Mouse (Mus musculus) spleen, adult 2 months (tissue): Measurements from ENCODE around the gene E2f2. TPM values are rescaled to one million over a fixed set of nuclear protein-coding genes. Genes with fewer than 3 reads are reported as not detected.

Source experiments
- DNase-seq, 2 experiments: peaks; one replicate each; pipeline versions ENCODE4 v3.0.0 to v3.0.0-alpha.2; 2012 to 2021; ENCODE audit warnings: low spot score in 2 of 2, low read depth in 1 of 2
- H3K27ac ChIP-seq: fragments of 200-500 bp; 2 replicates; pipeline ENCODE4 v1.5.1; 2012; ENCODE audit warnings: low read length, inconsistent platforms; ENCODE audit not compliant: insufficient read depth
- H3K27me3 ChIP-seq: fragments of 200-500 bp; 2 replicates; pipeline ENCODE4 v1.6.1; 2012; ENCODE audit warnings: mild to moderate bottlenecking, moderate library complexity, low read length, inconsistent platforms; ENCODE audit not compliant: control insufficient read depth, insufficient read depth
- H3K36me3 ChIP-seq: fragments of 200-500 bp; 2 replicates; pipeline ENCODE4 v1.6.1; 2012; ENCODE audit warnings: mild to moderate bottlenecking, low read length, inconsistent platforms; ENCODE audit not compliant: control insufficient read depth, insufficient read depth
- H3K4me1 ChIP-seq: fragments of 200-500 bp; 2 replicates; pipeline ENCODE4 v1.6.1; 2011; ENCODE audit warnings: inconsistent platforms; ENCODE audit not compliant: control insufficient read depth, insufficient read depth, insufficient read length
- H3K4me3 ChIP-seq: fragments of 200-500 bp; 2 replicates; pipeline ENCODE4 v1.5.1; 2011; ENCODE audit warnings: mild to moderate bottlenecking, inconsistent platforms; ENCODE audit not compliant: insufficient read depth, insufficient read length; ENCODE audit errors: extremely low read depth
- CTCF ChIP-seq: fragments of 200-500 bp; IDR thresholded peaks from 2 replicates; pipeline ENCODE4 v1.5.1; 2011; ENCODE audit warnings: mild to moderate bottlenecking, inconsistent platforms; ENCODE audit not compliant: insufficient read depth, insufficient read length, insufficient replicate concordance; ENCODE audit errors: extremely low read depth
- POLR2A ChIP-seq: fragments of 200-500 bp; IDR thresholded peaks from 2 replicates; pipeline ENCODE4 v1.6.1; 2011; ENCODE audit warnings: low read depth, low read length, inconsistent platforms
- WGBS: fragments of 180-500 bp; shearing (Covaris S2); methylation state at CpG from one replicate; pipeline ENCODE4 v1.1.7; 2018; 5-methylcytosine and 5-hydroxymethylcytosine counted together
- polyA plus RNA-seq: library from polyadenylated mRNA; depleted of rRNA; stranded (reverse); fragments of >200 nt; gene quantifications from 2 replicates; pipeline ENCODE4 v1.2.3, GENCODE M21; 2012

E2f2 gene
- polyA plus RNA-seq, 1 experiment, result 32.1 TPM

- Histone ChIP-seq H3K36me3 (no peaks in the 10 kb centered on the region), H3K27me3 (no peaks in the 10 kb centered on the region), H3K4me3 (no peak overlapping the region), H3K27ac (no peak overlapping the region), H3K4me1 (no peaks in the 10 kb centered on the region)
- 3% methylated on average over 11 of the region's 11 CpGs for WGBS
- peak; percentile 64 to 85 for DNase-seq
- no peak for TF ChIP-seq POLR2A
- peak; percentile 98 for TF ChIP-seq CTCF
These were observed 8.7 kb upstream of the E2f2 start for GRCm38 (mm10) chr4:136163448-136163847.

GRCm38 (mm10) chr4:136164981-136165380 is 7.2 kb upstream of the E2f2 start:
- Histone ChIP-seq H3K36me3 (no peaks in the 10 kb centered on the region), H3K4me3 (no peak overlapping the region), H3K4me1 (no peaks in the 10 kb centered on the region), H3K27ac (no peak overlapping the region), H3K27me3 (no peaks in the 10 kb centered on the region)
- TF ChIP-seq POLR2A, result no peak
- no peak for DNase-seq
- WGBS, result 91% methylated on average over 8 of the region's 8 CpGs

GRCm38 (mm10) chr4:136167701-136168100 is 4.5 kb upstream of the E2f2 start:
- H3K36me3 ChIP-seq, result no peaks in the 10 kb centered on the region
- H3K4me3 ChIP-seq, result no peak overlapping the region
- DNase-seq, result no peak
- 91% methylated on average over 3 of the region's 3 CpGs for WGBS
- TF ChIP-seq CTCF (no peak), POLR2A (no peak)
- no peaks in the 10 kb centered on the region for H3K27me3 ChIP-seq
- no peaks in the 10 kb centered on the region for H3K4me1 ChIP-seq
- no peak overlapping the region for H3K27ac ChIP-seq

DNA sequence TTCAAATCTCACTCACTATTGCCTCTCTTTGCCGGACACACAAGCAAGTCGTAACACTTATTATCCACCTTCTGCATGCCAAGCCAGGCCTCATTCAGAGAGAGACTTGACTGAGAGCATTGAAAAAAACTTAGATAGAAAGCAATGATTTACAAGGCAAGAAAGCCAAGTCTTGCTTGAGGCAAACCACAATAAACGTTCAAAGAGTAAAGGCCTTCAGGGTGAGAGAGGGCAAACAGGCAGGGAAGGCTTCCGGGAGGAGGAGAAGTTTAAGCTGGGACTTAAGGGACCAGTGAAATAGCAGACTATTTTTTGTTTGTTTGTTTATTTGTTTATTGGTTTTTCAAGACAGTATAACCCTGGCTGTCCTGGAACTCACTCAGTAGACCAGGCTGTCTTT is 1.8 kb upstream of the E2f2 start:
- no peak for DNase-seq
- WGBS, result 75% methylated on average over 4 of the region's 4 CpGs
- TF ChIP-seq CTCF (no peak), POLR2A (no peak)
- H3K36me3 ChIP-seq, result no peaks in the 10 kb centered on the region
- peaks cover 18% of the 10 kb centered on the region; the same call in 1 of the 2 replicates for H3K4me1 ChIP-seq
- no peak overlapping the region for H3K27ac ChIP-seq
- no peak overlapping the region for H3K4me3 ChIP-seq
- no peaks in the 10 kb centered on the region for H3K27me3 ChIP-seq

- no peak for DNase-seq
- Histone ChIP-seq H3K27ac (no peak overlapping the region), H3K27me3 (no peaks in the 10 kb centered on the region), H3K4me1 (peaks cover 25% of the 10 kb centered on the region; the same call in 1 of the 2 replicates), H3K4me3 (no peak overlapping the region), H3K36me3 (no peaks in the 10 kb centered on the region)
- TF ChIP-seq CTCF, result no peak
- TF ChIP-seq POLR2A, result no peak
- 54% methylated on average over 12 of the region's 12 CpGs for WGBS
These were observed 739 bp upstream of the E2f2 start for GRCm38 (mm10) chr4:136171455-136171854.

GRCm38 (mm10) chr4:136172542-136173209 is 482 bp downstream of the E2f2 start:
- DNase-seq, result peak in 1 of 2 experiments; percentile 26
- TF ChIP-seq POLR2A, result no peak
- TF ChIP-seq CTCF, result no peak
- 1% methylated on average over 67 of the region's 67 CpGs for WGBS
- H3K4me1 ChIP-seq, result peaks cover 37% of the 10 kb centered on the region; the same call in 1 of the 2 replicates
- peak overlapping the region; percentile 74 for H3K4me3 ChIP-seq
- H3K27me3 ChIP-seq, result no peaks in the 10 kb centered on the region
- no peaks in the 10 kb centered on the region for H3K36me3 ChIP-seq
- peak overlapping the region; percentile 88 for H3K27ac ChIP-seq

- TF ChIP-seq POLR2A (no peak), CTCF (no peak)
- peak overlapping the region; percentile 74 for H3K4me3 ChIP-seq
- H3K4me1 ChIP-seq, result peaks cover 43% of the 10 kb centered on the region; the same call in 1 of the 2 replicates
- peak in 1 of 2 experiments; percentile 22 for DNase-seq
- no peaks in the 10 kb centered on the region for H3K36me3 ChIP-seq
- H3K27ac ChIP-seq, result peak overlapping the region; percentile 88
- 3% methylated on average over 14 of the region's 14 CpGs for WGBS
- H3K27me3 ChIP-seq, result no peaks in the 10 kb centered on the region
These were observed 1.1 kb downstream of the E2f2 start for GRCm38 (mm10) chr4:136173210-136173715.
